Mouse (Mus musculus): ENCODE data around the gene Tbc1d10b.
"Not testable (repeated sequence)": the region's sequence is repeated elsewhere in the genome, so short reads cannot be mapped to it uniquely, and the experiment has no call there.

Gene Tbc1d10b

DNA sequence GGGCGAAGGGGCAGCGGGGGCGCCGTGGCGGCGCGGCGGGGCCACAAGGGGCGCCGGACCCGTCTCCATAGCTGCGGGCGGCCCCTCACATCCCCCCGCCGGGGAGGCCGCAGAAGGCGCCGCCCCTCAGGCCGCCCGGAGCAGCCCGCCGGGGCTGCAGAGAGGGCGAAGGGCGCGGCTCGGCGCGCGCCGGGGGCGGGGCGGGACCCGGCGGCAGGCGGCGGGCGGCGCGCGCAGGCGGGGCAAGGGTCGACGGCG, at the start of gene Tbc1d10b:
Gene Tbc1d10b (minus strand): TSS at position 174 of the 258 bp plus-strand sequence.
- in situ Hi-C loops (cut with MboI; ENCODE audit: low pct_unique_long_range_greater_than_20kb in 1 of 2, low sequenced_read_pairs in 2 of 2, unreplicated experiment in 1 of 2), result no loop called here

DNA sequence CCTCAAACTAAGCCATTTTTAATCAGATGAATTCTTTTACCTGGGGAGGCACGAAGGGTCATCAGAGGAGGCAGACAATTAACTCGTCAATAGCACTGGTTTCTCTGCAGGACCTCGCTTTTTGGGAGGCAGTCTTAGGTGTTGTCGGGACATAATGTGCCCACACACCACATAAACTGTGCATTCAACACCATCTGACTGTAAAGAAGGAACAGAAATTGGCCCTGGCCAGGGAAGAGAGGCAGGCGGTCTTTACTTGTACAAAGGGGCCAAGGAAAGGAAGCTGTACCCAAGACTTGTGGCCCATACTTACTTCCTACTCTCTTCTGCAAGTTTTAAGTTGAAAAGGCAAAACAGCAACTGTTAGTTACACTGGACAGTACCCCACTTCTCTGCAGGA, 48.2 kb upstream of the Tbc1d10b start:
- in situ Hi-C loops (cut with MboI; ENCODE audit: low pct_unique_long_range_greater_than_20kb in 1 of 2, low sequenced_read_pairs in 2 of 2, unreplicated experiment in 1 of 2), result no loop called here

DNA sequence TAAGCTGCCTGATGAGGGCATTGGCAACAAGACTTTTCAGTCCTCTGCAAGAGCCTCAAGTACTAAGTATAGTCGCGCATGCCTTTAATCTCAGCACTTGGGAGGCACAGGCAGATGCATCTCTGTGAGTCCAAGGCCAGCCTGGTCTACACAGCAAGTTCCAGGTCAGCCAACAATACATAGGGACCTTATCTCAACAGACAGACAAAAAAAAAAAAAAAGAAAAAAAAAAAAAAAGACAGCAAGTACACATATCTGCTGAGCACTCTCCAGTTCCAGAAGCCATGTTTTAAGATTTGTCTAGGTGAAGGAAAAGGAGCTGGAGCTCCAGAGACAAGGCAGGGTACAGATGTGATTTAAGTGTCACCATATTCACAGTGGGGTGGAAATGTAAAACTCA, 47.7 kb upstream of the Tbc1d10b start:
- in situ Hi-C loops (cut with MboI; ENCODE audit: low pct_unique_long_range_greater_than_20kb in 1 of 2, low sequenced_read_pairs in 2 of 2, unreplicated experiment in 1 of 2), result no loop called here

DNA sequence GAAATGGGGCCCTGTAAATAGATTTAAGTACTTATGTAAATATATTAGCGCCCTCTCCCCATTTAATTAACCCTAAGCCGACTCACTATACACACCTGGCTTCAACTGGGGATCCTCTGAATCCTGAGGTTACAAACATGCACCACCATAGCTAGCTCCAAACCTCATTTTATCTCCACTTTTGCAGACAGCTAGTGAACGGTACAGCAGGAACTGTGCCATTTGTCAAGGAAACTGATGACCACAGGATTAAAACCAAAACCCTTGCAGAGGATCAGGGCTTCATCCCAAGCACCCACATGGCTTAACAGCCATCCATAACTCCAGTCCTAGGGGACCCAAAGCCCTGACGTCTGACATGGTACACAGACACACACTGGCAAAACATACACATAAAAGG, 46.7 kb upstream of the Tbc1d10b start:
- in situ Hi-C loops (cut with MboI; ENCODE audit: low pct_unique_long_range_greater_than_20kb in 1 of 2, low sequenced_read_pairs in 2 of 2, unreplicated experiment in 1 of 2), result no loop called here

DNA sequence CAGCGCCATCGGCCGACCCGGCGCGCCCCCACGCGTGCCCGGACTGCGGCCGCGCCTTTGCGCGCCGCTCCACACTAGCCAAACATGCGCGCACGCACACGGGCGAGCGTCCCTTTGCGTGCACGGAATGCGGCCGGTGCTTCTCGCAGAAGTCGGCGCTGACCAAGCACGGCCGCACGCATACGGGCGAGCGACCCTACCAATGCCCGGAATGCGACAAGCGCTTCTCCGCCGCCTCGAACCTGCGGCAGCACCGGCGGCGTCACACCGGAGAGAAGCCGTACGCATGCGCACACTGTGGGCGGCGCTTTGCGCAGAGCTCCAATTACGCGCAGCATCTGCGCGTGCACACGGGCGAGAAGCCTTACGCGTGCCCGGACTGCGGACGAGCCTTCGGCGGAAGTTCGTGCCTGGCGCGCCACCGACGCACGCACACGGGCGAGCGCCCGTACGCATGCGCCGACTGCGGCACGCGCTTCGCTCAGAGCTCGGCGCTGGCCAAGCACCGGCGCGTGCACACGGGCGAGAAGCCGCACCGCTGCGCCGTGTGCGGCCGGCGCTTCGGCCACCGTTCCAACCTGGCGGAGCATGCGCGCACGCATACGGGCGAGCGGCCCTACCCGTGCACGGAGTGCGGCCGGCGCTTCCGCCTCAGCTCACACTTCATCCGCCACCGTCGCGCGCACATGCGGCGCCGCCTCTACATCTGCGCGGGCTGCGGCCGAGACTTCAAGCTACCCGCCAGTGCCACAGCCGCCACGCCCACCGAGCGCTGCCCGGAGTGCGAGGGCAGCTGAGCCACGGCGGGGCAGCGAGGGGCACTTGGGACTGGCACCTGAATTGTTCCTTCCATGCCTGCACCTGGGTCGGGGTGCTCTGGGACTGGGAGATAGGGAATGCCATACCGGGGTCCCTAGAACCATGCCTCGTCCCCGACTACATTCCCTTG, 45.8 kb upstream of the Tbc1d10b start:
- in situ Hi-C loops (cut with MboI; ENCODE audit: low pct_unique_long_range_greater_than_20kb in 1 of 2, low sequenced_read_pairs in 2 of 2, unreplicated experiment in 1 of 2), result no loop called here

DNA sequence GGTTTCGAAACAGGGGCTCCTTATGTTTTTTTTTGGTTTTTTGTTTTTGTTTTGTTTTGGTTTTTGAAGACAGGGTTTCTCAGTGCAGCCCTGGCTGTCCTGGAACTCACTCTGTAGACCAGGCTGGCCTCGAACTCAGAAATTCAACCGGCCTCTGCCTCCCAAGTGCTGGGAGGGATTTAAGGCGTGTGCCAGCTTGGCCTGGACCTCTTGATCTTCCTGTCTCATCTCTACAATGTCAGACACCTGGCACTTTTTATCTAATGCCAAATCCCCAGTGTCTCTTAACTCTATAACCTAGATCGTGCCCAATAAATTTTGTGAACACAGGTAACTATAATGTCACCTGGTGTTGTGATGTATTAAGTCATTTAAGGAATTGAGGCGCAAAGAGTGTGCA, 45.1 kb upstream of the Tbc1d10b start:
- in situ Hi-C loops (cut with MboI; ENCODE audit: low pct_unique_long_range_greater_than_20kb in 1 of 2, low sequenced_read_pairs in 2 of 2, unreplicated experiment in 1 of 2), result no loop called here

DNA sequence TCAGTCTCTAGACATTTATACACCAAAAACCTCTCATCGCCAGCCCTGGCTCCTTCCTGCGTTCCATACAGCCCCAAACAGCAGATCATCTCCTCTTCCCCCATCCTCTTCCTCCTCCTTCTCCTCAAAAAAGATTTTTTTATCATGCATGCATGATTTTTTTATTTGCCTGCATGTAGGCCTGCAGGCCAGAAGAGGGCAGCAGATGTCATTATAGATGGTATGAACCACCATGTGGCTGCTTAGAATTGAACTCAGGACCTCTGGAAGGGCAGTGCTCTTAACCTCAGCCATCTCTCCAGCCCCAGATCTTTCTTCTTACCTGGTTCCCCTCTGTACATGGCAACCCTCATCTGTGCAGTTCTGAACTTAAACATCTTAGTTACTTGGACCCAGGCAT, 44.1 kb upstream of the Tbc1d10b start:
- in situ Hi-C loops (cut with MboI; ENCODE audit: low pct_unique_long_range_greater_than_20kb in 1 of 2, low sequenced_read_pairs in 2 of 2, unreplicated experiment in 1 of 2), result no loop called here

DNA sequence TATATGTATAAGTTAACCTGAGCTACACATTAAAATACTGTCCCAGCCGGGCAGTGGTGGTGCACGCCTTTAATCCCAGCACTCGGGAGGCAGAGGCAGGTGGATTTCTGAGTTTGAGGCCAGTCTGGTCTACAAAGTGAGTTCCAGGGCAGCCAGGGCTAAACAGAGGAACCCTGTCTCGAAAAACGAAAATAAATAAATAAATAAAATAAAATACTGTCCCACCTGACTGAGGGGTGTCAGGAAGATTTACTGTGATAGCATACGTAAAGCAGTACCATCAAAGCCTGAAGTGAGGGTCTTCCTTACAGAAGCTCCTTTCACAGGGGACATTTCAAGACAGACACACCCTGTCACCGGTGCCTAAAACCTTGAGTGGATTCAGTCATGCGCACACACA, 42.2 kb upstream of the Tbc1d10b start:
- in situ Hi-C loops (cut with MboI; ENCODE audit: low pct_unique_long_range_greater_than_20kb in 1 of 2, low sequenced_read_pairs in 2 of 2, unreplicated experiment in 1 of 2), result not testable (repeated sequence)

DNA sequence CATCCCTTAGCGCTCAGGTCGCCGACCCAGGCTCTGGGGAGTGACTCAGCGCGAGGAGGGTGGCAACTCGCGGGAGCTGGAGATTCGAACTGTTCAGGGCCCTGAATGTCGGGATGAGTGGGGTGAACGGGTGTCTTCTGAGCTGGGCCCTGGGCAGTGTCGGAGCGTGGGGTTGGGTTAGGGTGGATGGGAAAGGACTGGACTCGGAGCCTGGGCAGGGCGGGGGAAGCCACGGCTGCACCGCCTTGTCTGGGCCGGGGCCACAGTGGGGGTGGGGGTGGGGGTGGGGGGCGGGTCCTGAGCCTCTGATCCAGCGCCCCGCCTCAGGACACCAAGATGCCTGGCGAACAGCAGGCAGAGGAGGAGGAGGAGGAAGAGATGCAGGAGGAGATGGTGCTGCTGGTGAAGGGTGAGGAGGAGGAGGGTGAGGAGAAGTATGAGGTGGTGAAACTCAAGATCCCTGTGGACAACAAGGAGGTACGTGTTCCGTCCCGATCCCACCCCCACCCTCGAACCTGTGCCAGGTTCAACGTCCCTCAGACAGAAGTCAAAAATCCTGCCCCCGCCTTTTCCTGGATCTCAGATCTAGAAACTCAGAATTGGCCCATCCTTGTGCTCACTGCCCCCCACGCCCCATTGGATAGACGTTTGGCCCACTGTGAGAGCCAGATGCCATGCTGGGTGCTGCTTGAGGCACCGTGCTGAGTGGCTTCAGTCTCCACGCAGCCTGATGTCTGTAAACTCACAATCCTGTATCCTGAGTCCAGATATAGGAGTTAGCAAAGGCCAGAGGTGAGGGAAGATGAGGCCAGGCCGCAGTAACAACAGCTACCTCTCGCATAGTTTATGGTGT, 36.6 kb upstream of the Tbc1d10b start:
- in situ Hi-C loops (cut with MboI; ENCODE audit: low pct_unique_long_range_greater_than_20kb in 1 of 2, low sequenced_read_pairs in 2 of 2, unreplicated experiment in 1 of 2), result no loop called here

DNA sequence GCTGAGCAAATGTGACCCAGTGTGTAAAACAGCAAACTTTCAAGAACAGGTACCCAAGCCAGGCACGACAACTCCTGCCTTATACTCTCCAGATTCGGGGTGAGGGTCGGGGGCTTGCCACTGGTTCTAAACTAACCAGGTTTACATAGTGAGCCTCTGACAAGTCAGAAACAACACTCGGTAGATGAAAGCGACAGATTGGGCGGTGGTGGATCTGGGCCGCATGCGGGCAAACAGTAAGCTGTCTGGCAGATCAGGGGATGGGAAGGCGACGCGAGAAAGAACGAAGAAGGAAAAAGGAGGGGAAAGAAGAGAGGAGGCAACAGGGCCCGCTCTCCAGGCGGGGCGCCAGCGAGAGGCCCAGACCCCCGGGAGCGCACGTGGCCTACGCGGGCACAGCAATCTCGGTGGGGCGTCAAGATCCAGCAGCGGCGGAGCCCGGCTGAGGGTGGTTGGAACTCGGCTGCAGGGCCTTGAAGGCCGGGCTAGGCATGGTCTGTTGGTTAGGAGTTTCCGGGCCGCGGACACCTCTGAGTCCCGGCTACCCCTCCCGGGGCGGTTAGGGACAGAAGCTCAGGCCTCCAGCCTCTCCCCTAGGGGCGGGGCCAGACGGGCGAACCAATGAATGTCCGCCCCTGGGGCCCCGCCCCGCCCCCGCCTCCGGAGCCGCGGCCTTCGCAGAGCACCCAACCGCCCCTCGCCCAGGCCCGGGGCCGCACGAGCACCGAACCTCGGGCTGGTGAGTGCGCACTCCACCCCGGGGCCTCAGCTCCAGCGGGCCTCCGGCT, 35.8 kb upstream of the Tbc1d10b start, which contains the start of gene Zfp771:
Gene Zfp771 (plus strand): TSS at position 405 of the 788 bp plus-strand sequence.
- in situ Hi-C loops (cut with MboI; ENCODE audit: low pct_unique_long_range_greater_than_20kb in 1 of 2, low sequenced_read_pairs in 2 of 2, unreplicated experiment in 1 of 2), result no loop called here

DNA sequence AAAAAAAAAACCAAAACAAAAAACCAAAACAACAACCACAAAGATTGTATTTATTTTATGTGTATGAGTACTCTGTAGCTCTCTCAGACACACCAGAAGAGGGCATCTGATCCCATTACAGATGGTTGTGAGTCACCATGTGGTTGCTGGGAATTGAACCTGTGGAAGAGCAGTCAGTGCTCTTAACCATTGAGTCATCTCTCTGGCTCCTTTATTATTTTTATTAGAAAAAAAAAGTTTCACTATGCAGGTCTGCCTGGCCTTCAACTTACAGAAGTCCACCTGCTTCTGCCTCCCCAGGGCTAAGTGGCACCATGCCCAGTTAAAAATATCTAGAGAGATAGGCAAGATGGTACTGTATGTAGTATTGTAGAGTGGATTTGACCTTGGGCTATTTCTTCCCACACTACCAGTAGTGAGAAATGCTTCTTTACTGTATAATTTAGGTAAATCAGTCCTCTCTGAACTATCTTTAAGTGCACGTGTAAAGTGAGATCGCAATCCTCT, 35.1 kb upstream of the Tbc1d10b start:
- in situ Hi-C loops (cut with MboI; ENCODE audit: low pct_unique_long_range_greater_than_20kb in 1 of 2, low sequenced_read_pairs in 2 of 2, unreplicated experiment in 1 of 2), result no loop called here

DNA sequence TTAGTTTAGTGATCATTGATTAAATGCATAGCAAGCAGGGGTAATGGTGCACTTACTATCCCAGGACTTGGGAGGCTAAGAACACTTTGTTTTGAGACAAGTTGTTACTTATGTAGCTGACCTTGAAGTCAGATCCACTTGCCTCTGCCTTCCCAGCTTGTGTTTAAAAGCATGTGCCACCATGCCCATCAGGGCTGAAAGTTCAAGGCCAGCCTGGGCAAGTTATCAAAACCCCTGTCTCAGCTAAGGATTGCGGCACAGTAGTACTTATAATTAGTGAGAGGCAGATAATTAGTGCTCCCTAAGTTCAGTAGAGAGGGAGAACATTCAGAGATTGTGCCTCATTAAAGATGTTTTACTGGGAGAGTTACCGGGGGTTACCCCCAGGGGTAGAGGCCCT, 26.5 kb upstream of the Tbc1d10b start:
- in situ Hi-C loops (cut with MboI; ENCODE audit: low pct_unique_long_range_greater_than_20kb in 1 of 2, low sequenced_read_pairs in 2 of 2, unreplicated experiment in 1 of 2), result no loop called here

DNA sequence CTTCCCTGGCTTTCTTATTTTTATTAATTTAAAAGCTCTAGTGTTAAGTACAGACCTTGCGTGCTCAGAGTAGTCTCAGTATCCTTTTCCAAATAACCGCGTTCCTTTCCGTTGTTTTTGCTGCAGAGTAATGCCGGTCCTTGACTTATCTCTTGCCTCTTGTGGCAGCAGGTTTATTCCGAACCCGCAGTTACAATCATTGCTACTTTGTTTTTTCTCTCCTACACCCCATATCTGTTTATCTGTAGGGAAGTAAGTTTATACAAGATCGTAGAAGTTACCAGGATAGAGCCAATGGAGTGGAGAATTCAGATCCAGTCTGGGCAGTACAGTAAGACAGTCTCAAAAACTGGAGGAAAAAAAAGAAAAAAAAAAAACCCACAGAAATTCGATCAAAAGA, 25.5 kb upstream of the Tbc1d10b start:
- in situ Hi-C loops (cut with MboI; ENCODE audit: low pct_unique_long_range_greater_than_20kb in 1 of 2, low sequenced_read_pairs in 2 of 2, unreplicated experiment in 1 of 2), result no loop called here

DNA sequence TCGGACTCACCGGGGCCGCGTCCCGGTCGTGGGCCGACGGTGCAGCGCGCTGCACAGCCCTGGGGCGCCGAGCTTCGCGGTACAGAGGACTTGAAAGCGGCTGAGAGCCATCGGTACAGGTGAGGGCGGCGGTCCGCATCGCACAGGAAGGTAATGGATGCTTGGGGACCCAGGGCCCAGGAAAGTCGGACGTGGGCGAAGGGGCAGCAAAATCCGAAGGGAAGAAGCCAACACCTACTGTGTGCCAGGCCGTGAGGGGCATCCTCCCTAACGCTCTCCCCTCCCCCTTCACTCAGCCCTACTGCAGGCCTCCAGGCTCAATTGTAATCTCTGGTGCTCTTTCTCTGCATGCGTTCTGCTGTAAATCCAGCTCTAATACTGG, 25.1 kb upstream of the Tbc1d10b start:
- in situ Hi-C loops (cut with MboI; ENCODE audit: low pct_unique_long_range_greater_than_20kb in 1 of 2, low sequenced_read_pairs in 2 of 2, unreplicated experiment in 1 of 2), result no loop called here

DNA sequence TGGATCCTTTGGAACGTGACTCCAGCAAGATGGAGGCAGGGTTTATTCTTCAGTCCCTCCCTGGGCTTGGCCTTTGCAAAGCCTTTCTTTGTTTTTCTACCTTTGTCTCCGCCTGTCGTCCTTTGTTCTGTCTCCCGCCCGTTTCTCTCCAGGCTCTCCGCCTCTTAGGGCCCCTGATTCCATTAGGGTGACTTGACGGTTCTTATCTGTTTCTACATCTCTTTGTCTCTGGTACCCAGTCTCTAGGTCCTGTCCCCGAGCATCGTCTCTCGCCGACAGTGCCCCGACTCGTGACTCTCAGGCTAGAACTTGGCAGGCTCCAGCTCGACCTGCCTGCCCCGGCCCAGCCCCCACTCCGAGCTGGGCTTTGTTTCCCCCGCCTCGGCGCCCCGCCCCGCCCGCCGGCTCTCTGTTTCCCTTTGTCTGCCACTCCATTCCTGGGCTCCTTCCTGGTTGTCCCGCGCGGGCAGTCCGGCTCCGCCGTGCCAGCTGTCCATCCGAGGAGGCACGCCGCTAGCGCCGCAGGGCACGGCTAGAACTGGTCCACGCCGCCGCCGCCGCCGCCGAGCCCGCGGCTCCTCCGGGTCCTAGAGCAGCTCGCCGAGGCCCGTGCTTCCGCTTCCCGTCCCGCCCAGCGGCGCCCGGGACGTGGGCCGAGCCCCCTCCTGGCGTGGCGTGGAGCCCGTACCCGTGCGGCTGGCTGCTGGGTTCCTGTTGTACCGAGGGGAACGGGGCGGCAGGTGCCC, 24.5 kb upstream of the Tbc1d10b start, which contains the start of the genes Zfp553 and Sept1:
Gene Zfp553 (plus strand): TSS at position 440 of the 746 bp plus-strand sequence.
Gene Sept1 (minus strand): TSS at position 509 of the 746 bp plus-strand sequence.
- in situ Hi-C loops (cut with MboI; ENCODE audit: low pct_unique_long_range_greater_than_20kb in 1 of 2, low sequenced_read_pairs in 2 of 2, unreplicated experiment in 1 of 2), result no loop called here

DNA sequence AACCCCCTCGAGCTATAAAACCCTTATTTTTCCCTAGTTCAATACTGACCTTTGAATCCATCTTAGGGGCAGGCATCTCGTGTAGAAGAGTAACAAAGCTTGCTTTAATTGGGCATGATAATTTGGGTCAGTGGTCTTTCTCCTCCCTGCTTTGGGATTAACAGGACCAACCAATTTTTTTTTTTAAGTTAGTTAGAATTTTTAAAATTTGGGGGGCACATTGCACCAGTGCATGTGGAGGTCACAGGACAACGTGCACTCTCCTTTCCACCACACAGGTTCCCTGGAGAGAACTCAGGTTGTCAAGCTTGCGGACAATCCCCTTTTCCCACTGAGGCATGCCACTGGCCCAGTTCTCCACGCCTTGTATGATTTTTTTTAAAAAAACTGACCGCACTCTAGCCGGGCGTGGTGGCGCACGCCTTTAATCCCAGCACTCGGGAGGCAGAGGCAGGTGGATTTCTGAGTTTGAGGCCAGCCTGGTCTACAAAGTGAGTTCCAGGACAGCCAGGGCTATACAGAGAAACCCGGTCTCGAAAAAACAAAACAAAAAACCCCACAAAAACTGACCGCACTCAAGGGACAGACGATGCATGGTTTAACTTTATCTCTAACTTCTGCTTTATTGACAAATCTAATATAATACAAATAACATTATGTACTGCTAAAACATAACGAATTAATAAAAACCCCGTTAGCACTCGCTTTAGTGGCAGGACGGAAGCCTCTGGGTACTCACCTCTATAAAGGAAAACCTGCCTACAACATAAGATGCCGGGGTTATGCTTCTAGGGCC, 23.8 kb upstream of the Tbc1d10b start:
- in situ Hi-C loops (cut with MboI; ENCODE audit: low pct_unique_long_range_greater_than_20kb in 1 of 2, low sequenced_read_pairs in 2 of 2, unreplicated experiment in 1 of 2), result no loop called here

DNA sequence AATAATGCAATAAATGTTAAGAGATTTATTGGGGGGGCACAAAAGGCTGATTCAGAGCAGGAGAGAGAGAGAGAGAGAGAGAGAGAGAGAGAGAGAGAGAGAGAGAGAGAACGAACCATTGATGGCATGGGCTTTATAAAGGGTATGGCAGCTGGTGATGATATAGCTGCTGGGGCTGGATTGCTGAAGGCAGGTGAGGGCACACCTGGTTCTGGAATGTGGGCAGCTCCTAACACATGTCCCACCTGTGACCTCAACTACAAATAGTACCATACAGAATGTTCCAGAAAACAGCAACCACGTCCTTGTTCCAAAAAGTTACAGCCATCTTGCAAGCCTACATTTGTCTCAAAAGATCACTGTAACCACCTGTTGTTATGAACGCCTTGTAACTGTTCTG, 23.1 kb upstream of the Tbc1d10b start:
- in situ Hi-C loops (cut with MboI; ENCODE audit: low pct_unique_long_range_greater_than_20kb in 1 of 2, low sequenced_read_pairs in 2 of 2, unreplicated experiment in 1 of 2), result no loop called here
